Mouse (Mus musculus) cerebellum, postnatal 14 days (tissue): ENCODE data around the gene Vmn1r48.
"Not testable (repeated sequence)": the region's sequence is repeated elsewhere in the genome, so short reads cannot be mapped to it uniquely, and the experiment has no call there.

ENCODE experiments used
- DNase-seq, 2 experiments: peaks; one replicate each; pipeline ENCODE4 v3.0.0; 2021; ENCODE audit warnings: mixed read lengths in 2 of 2

Vmn1r48 gene

GRCm38 (mm10) chr6:90036741-90037140 is at the start of gene Vmn1r48:
Gene Vmn1r48, minus strand, starts transcription at chr6:90036841.
- DNase-seq = not testable (repeated sequence)

GRCm38 (mm10) chr6:90078406-90078805 is 41.8 kb upstream of the Vmn1r48 start, which contains the start of gene Vmn1r49:
Gene Vmn1r49, minus strand, starts transcription at chr6:90078506.
- DNase-seq = no peak

DNA sequence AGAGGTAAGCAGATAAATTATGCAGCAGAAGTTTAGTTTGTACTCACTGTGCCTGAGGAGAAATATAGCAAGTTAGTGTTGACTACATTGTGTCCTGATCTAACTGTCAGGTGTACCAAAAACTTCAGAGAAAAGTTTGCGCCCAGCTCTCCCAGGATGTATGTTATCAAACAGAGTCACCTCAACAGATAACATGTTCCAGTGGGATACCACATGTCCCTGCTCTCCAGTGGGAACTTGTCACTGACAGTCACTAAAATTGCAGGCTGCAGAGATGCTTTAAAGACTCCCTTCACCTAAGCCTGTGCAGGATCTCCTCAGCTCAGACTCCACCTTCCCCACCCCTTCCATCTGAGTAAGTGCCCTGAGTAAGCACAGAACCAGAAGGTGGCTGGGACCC is 20.8 kb downstream of the Vmn1r48 start, which contains the start of gene Vmn1r47:
TSS of gene Vmn1r47 (plus strand) at position 301 of the 400 bp plus-strand sequence.
- DNase-seq = not testable (repeated sequence)

GRCm38 (mm10) chr6:89985989-89986388 is 50.7 kb downstream of the Vmn1r48 start:
- peak in 1 of 2 experiments; percentile 7 for DNase-seq
